Mouse (Mus musculus): ENCODE measurements around the gene Wap. TPM values are rescaled to one million over a fixed set of nuclear protein-coding genes. Genes with fewer than 3 reads are reported as not detected.
A peak's percentile ranks its signal among the peaks of the same experiment; 100 is the strongest.

Gene Wap
- polyA plus RNA-seq (2016; fragmentation: Nextera tagmentation; extraction: Ambion mirVana), result not detected in 2 replicates

DNA sequence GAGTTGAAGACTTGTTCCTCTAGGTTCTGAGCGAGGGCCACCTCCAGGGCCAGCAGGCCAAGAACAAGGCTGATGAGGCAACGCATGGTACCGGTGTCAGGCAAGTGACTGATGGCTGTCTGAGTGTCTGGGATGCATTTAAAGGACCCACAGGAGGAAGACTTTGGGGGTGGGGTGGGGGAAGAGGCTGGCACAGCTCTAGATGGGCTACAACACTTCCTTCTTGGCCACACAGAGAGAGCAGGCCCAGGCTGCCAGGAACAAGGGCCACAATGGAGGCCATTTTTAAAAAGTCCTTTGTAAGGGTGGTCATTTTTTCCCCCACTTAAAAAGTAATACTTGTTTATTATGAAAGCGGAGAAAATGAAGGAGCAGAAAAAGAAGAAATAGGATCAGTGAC is at the start of gene Wap:
TSS of gene Wap (minus strand) at position 101 of the 400 bp plus-strand sequence.
- no peak for DNase-seq (ENCODE audit: low spot score)
- Histone ChIP-seq H3K9me3 (no peaks in the 10 kb centered on the region), H3K27me3 (replicated peaks; ENCODE audit: low read depth, poor library complexity, severe bottlenecking) (no peaks in the 10 kb centered on the region), H3K4me3 (no peak within 1 kb of the TSS), H3K27ac (replicated peaks) (no peak within 1 kb of the TSS), H3K4me1 (no peaks in the 10 kb centered on the region), H3K36me3 (replicated peaks) (no peaks in the 10 kb centered on the region)
- WGBS, result 93% methylated on average over 4 of the region's 4 CpGs

DNA sequence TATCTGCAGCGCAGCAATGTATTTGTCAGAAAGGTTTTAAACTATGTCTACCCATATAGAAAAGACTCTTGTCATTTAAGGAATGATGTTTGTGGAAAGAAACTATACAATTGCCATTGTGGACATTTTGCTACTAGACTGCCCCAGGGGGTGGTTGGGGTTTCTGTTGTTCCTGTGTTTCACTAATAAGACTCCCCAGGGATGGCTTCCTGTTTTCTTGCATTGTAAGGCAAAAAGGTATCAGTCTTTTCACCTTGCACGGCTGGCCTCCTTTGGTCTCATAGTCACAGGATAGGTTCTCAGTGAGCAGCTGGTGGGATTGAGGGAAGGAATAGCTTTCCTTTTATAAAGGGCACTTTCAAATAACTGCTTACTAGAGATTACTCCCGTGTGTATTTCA is 46.3 kb upstream of the Wap start:
- no peak overlapping the region for H3K27ac ChIP-seq (replicated peaks)
- DNase-seq (ENCODE audit: low spot score), result no peak
- no peaks in the 10 kb centered on the region for H3K36me3 ChIP-seq (replicated peaks)
- WGBS, result 54% methylated on average over 3 of the region's 3 CpGs
- no peaks in the 10 kb centered on the region for H3K9me3 ChIP-seq
- H3K27me3 ChIP-seq (replicated peaks; ENCODE audit: low read depth, poor library complexity, severe bottlenecking), result no peaks in the 10 kb centered on the region
- H3K4me3 ChIP-seq, result no peak overlapping the region
- peaks cover 9% of the 10 kb centered on the region for H3K4me1 ChIP-seq

DNA sequence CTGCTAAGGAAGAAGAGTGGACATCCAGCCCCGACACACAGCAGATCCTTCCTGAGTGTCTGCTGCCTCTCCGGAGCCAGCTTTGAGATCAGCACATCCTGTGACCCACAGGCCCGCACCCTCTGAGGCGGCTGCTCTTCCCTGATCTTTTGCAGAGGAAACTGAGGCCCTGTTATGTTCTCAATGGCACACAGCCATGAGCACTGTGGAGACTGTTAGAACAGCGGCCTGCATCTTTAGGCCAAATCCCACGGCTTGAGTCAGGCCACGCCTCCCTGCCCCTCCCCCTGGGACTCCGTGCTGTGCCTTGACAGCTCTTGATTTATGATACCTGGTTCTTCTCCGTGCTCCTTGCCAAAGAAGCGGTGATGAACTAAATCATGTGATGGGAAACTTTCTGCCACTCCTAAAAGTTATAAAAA is 42.0 kb upstream of the Wap start:
- peak; percentile 52 for DNase-seq (ENCODE audit: low spot score)
- 40% methylated on average over 10 of the region's 10 CpGs for WGBS
- Histone ChIP-seq H3K9me3 (no peaks in the 10 kb centered on the region), H3K27me3 (replicated peaks; ENCODE audit: low read depth, poor library complexity, severe bottlenecking) (no peaks in the 10 kb centered on the region), H3K4me3 (no peak overlapping the region), H3K36me3 (replicated peaks) (no peaks in the 10 kb centered on the region), H3K27ac (replicated peaks) (peak overlapping the region; percentile 59; the same call in 1 of the 2 replicates), H3K4me1 (peaks cover 30% of the 10 kb centered on the region)

DNA sequence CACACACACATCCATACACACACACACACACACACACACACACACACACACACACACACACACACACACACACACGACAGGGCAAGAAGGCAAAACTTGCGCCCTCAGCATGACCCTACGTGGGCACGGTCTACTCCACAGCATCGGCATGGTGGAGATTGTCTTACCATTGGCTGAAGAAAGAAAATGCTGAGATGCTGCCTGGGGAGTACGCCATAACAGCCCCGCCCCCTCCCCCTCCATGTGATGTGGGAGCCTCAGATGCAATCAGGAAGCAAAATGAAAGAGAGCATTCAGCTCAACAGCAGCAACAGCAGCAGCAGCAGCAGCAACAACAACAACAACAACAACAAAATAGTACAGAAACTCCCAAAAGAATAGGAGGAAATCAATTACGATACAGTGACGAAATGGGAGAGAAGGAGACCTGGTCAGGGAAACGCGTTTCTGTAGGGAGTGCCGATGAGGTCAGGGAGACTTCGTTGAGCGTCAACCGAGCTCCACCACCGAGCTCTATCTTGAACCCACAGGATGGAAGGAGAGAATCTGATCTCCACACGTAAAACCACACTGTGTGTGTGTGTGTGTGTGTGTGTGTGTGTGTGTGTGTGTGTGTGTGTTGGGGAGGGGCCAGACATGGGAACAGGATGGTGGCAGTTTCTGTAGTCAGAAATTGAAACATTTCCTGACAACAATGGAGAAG is 41.4 kb upstream of the Wap start:
- no peaks in the 10 kb centered on the region for H3K9me3 ChIP-seq
- H3K27me3 ChIP-seq (replicated peaks; ENCODE audit: low read depth, poor library complexity, severe bottlenecking), result no peaks in the 10 kb centered on the region
- H3K27ac ChIP-seq (replicated peaks), result peak overlapping the region; percentile 59; the same call in 1 of the 2 replicates
- peaks cover 31% of the 10 kb centered on the region for H3K4me1 ChIP-seq
- DNase-seq (ENCODE audit: low spot score), result no peak
- H3K4me3 ChIP-seq, result no peak overlapping the region
- 68% methylated on average over 17 of the region's 17 CpGs for WGBS
- H3K36me3 ChIP-seq (replicated peaks), result no peaks in the 10 kb centered on the region

DNA sequence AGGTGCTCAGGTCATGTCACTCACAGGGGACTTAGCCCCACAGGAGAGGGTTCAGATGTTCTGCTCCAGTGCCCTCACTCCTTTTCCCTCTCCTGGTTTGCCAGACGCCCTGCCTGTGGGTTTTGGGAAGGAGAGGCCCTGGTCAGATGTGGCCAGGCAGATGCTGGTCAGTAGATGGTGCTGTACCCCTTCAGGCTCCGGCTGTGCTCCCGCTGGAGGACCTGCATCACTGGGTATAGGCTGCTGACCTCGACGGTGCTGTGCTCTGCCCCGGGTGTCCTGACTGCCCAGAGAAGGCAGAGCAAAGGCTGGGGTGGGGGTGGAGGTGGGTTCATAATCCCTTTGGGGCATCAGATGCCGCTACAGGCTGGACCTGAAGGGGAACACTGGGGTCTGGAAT is 39.1 kb upstream of the Wap start:
- peak; percentile 49 for DNase-seq (ENCODE audit: low spot score)
- whole genome bisulfite sequencing, result 19% methylated on average over 7 of the region's 7 CpGs

DNA sequence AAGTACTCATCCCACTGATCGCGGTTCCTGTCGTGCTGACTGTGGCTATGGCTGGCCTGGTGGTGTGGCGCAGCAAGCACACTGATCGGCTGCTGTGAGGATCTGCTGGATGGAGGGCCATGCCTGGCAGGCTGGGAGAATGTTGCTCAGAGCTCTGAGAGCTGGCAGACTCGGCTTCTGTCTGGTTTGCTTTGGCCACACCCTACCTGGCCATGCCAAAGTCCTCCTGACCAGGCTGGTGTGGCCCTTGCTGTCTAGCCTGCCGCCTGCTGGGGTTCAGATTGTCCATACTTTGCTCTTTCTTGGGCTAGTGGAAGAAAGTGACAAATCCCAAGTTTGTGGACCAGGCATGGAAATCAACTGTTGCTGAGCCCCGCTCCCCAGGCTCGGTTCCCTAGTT is 38.2 kb upstream of the Wap start:
- Histone ChIP-seq H3K4me3 (no peak overlapping the region), H3K27me3 (replicated peaks; ENCODE audit: low read depth, poor library complexity, severe bottlenecking) (no peaks in the 10 kb centered on the region), H3K27ac (replicated peaks) (no peak overlapping the region), H3K36me3 (replicated peaks) (no peaks in the 10 kb centered on the region), H3K9me3 (no peaks in the 10 kb centered on the region), H3K4me1 (peaks cover 31% of the 10 kb centered on the region)
- no peak for DNase-seq (ENCODE audit: low spot score)
- WGBS, result 84% methylated on average over 9 of the region's 9 CpGs

More for the DNA sequence above, 39.1 kb upstream of the Wap start:
- Histone ChIP-seq H3K4me1 (peaks cover 31% of the 10 kb centered on the region), H3K9me3 (no peaks in the 10 kb centered on the region), H3K27me3 (replicated peaks; ENCODE audit: low read depth, poor library complexity, severe bottlenecking) (no peaks in the 10 kb centered on the region), H3K27ac (replicated peaks) (no peak overlapping the region; the same call in 1 of the 2 replicates), H3K4me3 (no peak overlapping the region), H3K36me3 (replicated peaks) (no peaks in the 10 kb centered on the region)

DNA sequence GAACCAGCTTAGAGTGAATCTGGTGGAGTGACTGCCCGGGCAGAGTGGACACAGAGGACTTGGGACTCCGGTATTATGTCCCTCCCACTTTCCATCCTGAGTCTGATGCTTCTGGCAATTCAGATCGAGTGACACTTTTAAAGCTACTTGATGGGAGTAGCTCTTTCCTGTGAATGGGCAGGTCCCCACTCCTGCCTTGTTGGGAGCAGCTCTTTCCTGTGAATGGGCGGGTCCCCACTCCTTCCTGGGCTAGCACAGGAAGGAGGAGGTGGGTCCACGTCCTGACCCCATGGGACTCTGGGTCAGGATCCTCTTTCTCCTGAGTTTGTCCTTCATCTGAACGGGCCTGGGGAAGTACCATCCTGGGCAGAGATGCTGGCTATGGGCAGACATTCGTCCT is 37.0 kb upstream of the Wap start:
- H3K36me3 ChIP-seq (replicated peaks), result no peaks in the 10 kb centered on the region
- DNase-seq (ENCODE audit: low spot score), result no peak
- H3K27me3 ChIP-seq (replicated peaks; ENCODE audit: low read depth, poor library complexity, severe bottlenecking), result 0 out of 2 replicates have a peak, but pooled peaks cover 3% of the 10 kb centered on the region
- no peaks in the 10 kb centered on the region for H3K9me3 ChIP-seq
- peaks cover 29% of the 10 kb centered on the region for H3K4me1 ChIP-seq
- H3K4me3 ChIP-seq, result no peak overlapping the region
- WGBS, result 62% methylated on average over 7 of the region's 7 CpGs
- H3K27ac ChIP-seq (replicated peaks), result no peak overlapping the region

DNA sequence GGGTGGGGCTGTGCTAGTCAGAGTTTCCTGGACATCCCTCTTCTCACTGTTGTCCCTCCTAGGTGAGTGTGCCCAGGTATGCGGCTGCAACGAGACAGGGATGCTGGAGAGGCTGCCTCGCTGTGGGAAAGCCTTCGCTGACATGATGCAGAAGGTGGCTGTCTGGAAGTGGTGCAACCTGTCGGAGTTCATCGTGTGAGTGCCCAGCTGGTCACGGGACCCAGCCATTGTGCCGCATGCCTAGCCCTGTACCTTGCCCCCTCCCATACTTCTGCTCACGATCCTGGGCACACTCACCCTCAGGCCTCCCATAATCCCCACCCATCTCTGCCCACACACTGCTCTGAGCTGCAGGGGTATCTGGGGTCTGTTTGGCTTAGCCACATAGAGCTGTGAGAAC is 36.3 kb upstream of the Wap start:
- WGBS, result 88% methylated on average over 9 of the region's 9 CpGs
- Histone ChIP-seq H3K4me3 (no peak overlapping the region), H3K27me3 (replicated peaks; ENCODE audit: low read depth, poor library complexity, severe bottlenecking) (0 out of 2 replicates have a peak, but pooled peaks cover 3% of the 10 kb centered on the region), H3K4me1 (peaks cover 26% of the 10 kb centered on the region), H3K36me3 (replicated peaks) (no peaks in the 10 kb centered on the region), H3K27ac (replicated peaks) (no peak overlapping the region), H3K9me3 (no peaks in the 10 kb centered on the region)
- no peak for DNase-seq (ENCODE audit: low spot score)

DNA sequence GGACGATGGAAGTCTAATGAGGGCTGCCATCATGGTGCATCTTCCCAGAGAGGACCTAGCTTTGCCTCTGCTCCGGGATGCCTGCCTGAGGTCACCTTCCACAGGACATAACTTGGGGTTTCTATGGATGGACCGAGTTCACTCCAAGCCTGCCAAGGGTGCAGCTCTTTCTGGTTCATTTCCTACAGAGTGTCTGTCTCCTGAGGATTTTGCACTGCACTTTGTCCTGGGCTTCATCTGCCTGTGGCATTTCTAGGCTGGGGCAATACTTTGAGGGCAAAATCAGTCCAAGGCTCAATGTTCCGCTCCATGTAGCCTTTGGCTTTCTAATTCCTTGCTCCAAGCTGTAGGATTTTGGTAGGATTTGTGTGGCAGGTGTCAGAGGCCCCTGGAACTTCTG is 32.4 kb upstream of the Wap start:
- Histone ChIP-seq H3K4me3 (no peak overlapping the region), H3K36me3 (replicated peaks) (no peaks in the 10 kb centered on the region), H3K4me1 (peaks cover 20% of the 10 kb centered on the region), H3K27ac (replicated peaks) (no peak overlapping the region), H3K9me3 (peaks cover 3% of the 10 kb centered on the region; the same call in 1 of the 2 replicates), H3K27me3 (replicated peaks; ENCODE audit: low read depth, poor library complexity, severe bottlenecking) (0 out of 2 replicates have a peak, but pooled peaks cover 3% of the 10 kb centered on the region)
- WGBS, result 84% methylated on average over 4 of the region's 4 CpGs
- DNase-seq (ENCODE audit: low spot score), result no peak

DNA sequence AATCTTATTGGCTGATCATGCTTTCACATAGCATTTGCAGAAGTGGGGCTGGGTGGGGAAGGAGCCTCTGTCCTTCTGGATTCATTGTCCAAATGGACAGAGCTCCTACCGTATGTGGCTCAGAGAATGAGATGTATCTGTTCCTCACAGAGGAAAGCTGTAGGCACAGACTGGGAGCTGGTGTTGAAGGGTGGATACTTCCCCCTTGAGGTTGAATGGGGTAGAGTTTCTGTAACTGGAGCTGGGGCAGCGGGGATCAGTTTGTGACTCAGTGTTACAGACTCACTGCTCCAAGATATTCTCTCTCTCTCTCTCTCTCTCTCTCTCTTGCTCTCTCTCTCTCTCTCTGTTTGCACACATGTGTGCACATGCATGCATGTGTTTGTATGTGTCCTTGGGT is 31.6 kb upstream of the Wap start:
- H3K36me3 ChIP-seq (replicated peaks), result no peaks in the 10 kb centered on the region
- H3K27me3 ChIP-seq (replicated peaks; ENCODE audit: low read depth, poor library complexity, severe bottlenecking), result 0 out of 2 replicates have a peak, but pooled peaks cover 3% of the 10 kb centered on the region
- no peak overlapping the region for H3K4me3 ChIP-seq
- WGBS, result 49% methylated on average over 2 of the region's 2 CpGs
- H3K4me1 ChIP-seq, result peaks cover 14% of the 10 kb centered on the region
- no peak overlapping the region; the same call in 1 of the 2 replicates for H3K27ac ChIP-seq (replicated peaks)
- DNase-seq (ENCODE audit: low spot score), result no peak
- H3K9me3 ChIP-seq, result peaks cover 3% of the 10 kb centered on the region; the same call in 1 of the 2 replicates

DNA sequence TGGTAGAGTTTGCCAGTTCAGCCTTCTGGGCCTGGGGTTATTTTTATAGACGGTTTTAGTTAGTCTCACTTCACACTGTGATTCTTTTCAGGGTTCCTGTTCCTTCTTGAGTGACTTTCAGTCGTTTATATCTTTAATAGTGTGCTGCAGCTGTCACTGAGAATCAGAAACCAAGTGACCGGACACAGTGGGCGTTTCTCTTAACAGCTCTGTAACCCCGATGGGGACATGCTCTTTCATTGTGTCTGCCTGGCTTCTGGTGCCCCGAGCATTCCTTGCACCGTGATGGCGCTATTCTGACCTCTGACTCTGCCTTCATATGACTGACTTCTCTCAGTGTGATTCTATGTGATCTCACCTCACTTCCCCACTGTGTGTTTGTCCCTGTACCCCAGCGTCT is 30.6 kb upstream of the Wap start:
- Histone ChIP-seq H3K36me3 (replicated peaks) (no peaks in the 10 kb centered on the region), H3K27ac (replicated peaks) (no peak overlapping the region), H3K9me3 (peaks cover 3% of the 10 kb centered on the region; the same call in 1 of the 2 replicates), H3K27me3 (replicated peaks; ENCODE audit: low read depth, poor library complexity, severe bottlenecking) (0 out of 2 replicates have a peak, but pooled peaks cover 3% of the 10 kb centered on the region), H3K4me1 (peaks cover 14% of the 10 kb centered on the region), H3K4me3 (no peak overlapping the region)
- no peak for DNase-seq (ENCODE audit: low spot score)
- WGBS, result 35% methylated on average over 9 of the region's 9 CpGs

DNA sequence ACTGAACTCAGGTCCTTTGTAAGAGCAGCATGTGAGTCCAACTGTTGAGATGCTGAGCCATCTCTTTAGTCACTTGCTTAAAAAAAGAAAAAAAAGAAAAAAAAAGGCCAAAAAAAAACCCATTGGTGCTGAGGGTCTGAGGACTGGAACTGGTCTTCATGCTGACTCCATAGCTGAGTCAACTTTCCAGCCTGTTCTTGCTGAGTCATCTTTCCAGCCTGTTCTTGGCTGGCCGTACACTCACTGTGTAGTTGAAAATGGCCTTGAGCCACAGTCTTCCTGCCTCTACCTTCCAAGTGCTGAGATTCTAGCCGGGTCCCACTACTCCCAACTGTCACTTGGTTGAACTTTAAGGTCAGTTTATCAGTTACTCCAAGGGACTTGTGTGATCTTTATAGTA is 28.2 kb upstream of the Wap start:
- Histone ChIP-seq H3K4me3 (no peak overlapping the region), H3K36me3 (replicated peaks) (no peaks in the 10 kb centered on the region), H3K27me3 (replicated peaks; ENCODE audit: low read depth, poor library complexity, severe bottlenecking) (0 out of 2 replicates have a peak, but pooled peaks cover 3% of the 10 kb centered on the region), H3K27ac (replicated peaks) (no peak overlapping the region), H3K9me3 (peaks cover 3% of the 10 kb centered on the region; the same call in 1 of the 2 replicates), H3K4me1 (peaks cover 14% of the 10 kb centered on the region)
- 86% methylated on average over 2 of the region's 2 CpGs for WGBS
- no peak for DNase-seq (ENCODE audit: low spot score)

DNA sequence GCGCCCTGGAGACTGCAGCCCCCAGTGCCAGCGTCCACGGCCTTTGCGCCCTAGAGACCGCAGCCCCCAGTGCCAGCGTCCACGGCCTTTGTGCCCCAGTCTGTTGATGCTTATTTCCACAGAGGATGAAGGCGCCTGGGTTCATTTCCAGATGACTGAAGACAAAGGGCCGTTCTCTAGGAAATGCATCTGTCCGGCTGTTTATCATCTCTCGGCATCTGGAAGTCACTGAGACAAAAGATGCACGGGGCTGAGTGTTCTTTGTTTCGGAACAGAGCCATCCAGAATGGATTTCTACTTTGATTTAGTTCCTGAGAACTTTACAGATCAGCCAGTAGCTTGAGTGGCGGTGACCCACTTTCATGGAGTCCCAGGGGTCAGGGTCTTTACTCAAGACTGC is 22.8 kb upstream of the Wap start:
- no peaks in the 10 kb centered on the region for H3K36me3 ChIP-seq (replicated peaks)
- peaks cover 26% of the 10 kb centered on the region for H3K4me1 ChIP-seq
- H3K27me3 ChIP-seq (replicated peaks; ENCODE audit: low read depth, poor library complexity, severe bottlenecking), result peaks cover 14% of the 10 kb centered on the region
- no peak overlapping the region for H3K27ac ChIP-seq (replicated peaks)
- H3K4me3 ChIP-seq, result no peak overlapping the region
- 71% methylated on average over 14 of the region's 14 CpGs for WGBS
- H3K9me3 ChIP-seq, result no peaks in the 10 kb centered on the region
- DNase-seq (ENCODE audit: low spot score), result no peak

Data from embryonic facial prominence, embryonic 10.5 days (tissue).